Mouse (Mus musculus): ENCODE data around the gene Ptpre.
"Not testable (repeated sequence)": the region's sequence is repeated elsewhere in the genome, so short reads cannot be mapped to it uniquely, and the experiment has no call there.

Ptpre gene

GRCm38 (mm10) chr7:135680334-135680733, 143.1 kb downstream of the Ptpre start:
- no peak for DNase-seq (ENCODE audit: extremely low read depth, low read depth, low spot score)

GRCm38 (mm10) chr7:135684098-135684497, 146.8 kb downstream of the Ptpre start:
- not testable (repeated sequence) for DNase-seq (ENCODE audit: extremely low read depth, low read depth, low spot score)

- DNase-seq (ENCODE audit: extremely low read depth, low read depth, low spot score) = no peak
These were observed 147.7 kb downstream of the Ptpre start for GRCm38 (mm10) chr7:135684938-135685337.

GRCm38 (mm10) chr7:135689396-135689795, 152.1 kb downstream of the Ptpre start:
- DNase-seq (ENCODE audit: extremely low read depth, low read depth, low spot score) = no peak

DNA sequence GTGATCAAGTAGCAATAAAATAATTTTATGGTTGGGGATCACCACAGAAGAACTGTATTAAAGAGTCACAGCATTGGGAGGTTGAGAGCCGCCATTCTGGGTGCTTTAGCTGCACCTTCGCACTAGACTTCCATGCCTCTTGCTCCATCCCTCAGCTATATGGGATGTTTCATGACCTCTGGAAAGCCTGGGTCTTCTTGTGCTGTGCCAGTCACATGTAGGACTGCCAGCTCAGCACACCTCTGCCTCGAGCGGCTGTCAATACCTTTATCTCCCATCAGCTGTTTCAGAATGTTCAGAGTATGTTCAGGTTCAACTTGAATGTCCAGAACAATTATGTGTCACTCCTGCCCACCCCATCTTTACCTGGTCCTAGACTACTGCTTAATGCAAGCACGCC, 154.7 kb downstream of the Ptpre start:
- DNase-seq (ENCODE audit: extremely low read depth, low read depth, low spot score) = no peak

DNA sequence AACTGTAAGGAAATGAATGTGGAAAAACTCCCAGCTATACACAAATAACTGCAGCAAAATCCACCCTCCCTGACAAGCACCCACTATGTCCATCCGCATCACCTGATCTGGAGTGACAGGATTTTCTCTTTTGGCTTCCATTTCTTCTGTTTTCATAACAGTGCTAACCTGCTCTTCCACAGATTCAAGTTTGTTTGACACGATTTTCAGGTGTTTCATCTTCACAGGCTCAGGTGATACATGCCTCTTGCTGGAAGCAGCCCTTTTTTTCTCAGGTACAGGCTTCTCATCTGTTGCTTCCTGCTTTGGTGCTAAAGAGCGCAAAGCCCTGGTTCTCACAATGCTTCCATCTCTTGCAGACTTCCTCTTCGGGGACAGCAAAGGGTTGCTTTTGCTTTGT, 156.8 kb downstream of the Ptpre start:
- DNase-seq (ENCODE audit: extremely low read depth, low read depth, low spot score) = no peak

- DNase-seq (ENCODE audit: extremely low read depth, low read depth, low spot score) = no peak
These were observed 157.5 kb downstream of the Ptpre start for GRCm38 (mm10) chr7:135694796-135695195.

GRCm38 (mm10) chr7:135696127-135696526, 158.8 kb downstream of the Ptpre start:
- no peak for DNase-seq (ENCODE audit: extremely low read depth, low read depth, low spot score)

DNA sequence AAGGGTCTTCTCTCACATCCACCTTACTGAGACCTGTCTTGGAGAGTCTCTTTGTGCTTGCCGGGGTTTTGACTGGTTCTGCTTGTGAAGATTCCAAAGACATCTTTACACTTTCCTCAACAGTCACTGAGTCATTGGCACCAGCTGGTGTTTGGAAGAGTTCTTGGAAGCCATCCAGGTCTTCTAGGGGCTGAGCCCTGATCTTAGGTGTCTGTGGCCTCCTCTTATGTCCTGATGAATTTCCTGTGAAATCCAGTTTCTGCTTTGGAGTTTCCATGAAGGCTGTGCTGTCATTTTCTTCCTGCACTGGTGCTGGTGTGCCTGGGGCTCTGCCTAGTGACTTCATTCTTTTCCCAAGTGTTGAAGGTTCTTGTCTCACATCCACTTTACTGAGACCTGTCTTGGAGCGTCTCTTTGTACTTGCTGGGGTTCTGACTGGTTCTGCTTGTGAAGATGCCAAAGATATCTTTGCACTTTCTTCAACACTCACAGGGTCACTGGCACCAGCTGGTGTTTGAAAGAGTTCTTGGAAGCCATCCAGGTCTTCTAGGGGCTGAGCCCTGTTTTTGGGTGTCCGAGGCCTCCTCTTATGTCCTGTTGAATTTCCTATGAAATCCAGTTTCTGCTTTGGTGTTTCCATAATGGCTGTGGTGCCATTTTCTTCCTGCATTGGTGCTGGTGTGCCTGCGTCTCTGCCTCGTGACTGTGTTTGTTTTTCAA, 159.9 kb downstream of the Ptpre start:
- DNase-seq (ENCODE audit: extremely low read depth, low read depth, low spot score) = not testable (repeated sequence)

DNA sequence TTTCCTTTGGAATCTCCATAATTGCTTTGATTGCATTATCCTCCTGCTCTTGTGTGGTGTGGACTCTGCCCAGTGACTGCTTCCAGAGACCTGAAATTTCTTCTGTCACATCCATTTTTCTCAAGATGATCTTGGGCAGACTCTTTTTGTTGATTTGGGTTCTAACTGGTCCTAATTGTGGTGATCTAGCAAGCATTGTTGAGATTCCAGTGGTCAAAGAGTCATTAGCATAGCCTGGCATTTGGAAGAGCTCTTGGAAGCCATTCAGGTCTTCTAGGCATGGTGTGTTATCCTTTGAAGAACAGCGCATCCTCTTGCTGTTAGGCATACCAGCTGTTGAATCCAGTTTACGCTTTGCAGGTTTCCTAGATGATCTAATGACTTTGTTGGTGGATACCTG, 161.1 kb downstream of the Ptpre start:
- DNase-seq (ENCODE audit: extremely low read depth, low read depth, low spot score) = no peak

GRCm38 (mm10) chr7:135699351-135699750, 162.1 kb downstream of the Ptpre start:
- not testable (repeated sequence) for DNase-seq (ENCODE audit: extremely low read depth, low read depth, low spot score)

- DNase-seq (ENCODE audit: extremely low read depth, low read depth, low spot score) = no peak
These were observed 166.4 kb downstream of the Ptpre start for GRCm38 (mm10) chr7:135703600-135704148.

DNA sequence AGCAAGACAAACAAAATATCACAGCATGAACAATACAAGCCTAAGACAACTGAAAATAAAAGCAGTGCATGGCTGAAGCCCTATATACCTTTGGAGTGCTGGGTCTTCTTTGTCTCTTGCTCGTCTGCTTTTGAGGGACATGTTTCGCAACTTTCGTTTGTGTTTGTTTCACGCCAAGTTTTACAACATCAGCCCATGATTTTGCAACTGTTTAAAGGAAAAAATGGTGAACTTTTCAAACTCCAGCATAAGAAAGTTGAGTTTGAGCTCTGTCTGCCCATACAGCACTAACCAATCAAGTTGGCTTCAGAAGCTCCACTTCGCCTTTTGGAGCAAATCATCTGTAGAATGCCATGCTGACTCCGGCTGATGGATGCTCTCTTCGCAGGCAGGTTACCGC, 167.0 kb downstream of the Ptpre start:
- no peak for DNase-seq (ENCODE audit: extremely low read depth, low read depth, low spot score)

- no peak for DNase-seq (ENCODE audit: extremely low read depth, low read depth, low spot score)
These were observed 167.8 kb downstream of the Ptpre start for GRCm38 (mm10) chr7:135705083-135705482.

DNA sequence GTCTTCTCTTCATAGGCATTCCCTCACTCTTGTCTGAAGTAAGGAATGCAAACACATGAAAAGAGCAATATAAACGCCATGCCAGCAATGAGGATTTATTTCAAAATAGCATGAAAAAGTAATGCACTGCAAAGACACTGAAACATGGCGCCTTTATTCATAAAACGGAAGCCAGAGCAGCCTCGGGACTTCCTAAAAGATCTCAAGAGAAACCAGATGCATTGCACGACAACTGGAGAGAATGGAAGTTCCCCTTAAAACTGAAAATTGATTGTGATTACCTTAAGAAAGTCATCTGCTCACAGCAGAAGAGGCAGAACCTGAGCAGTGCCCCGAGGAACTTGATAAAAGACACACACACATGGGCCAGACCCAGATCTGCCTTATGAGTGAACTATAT, 168.5 kb downstream of the Ptpre start:
- no peak for DNase-seq (ENCODE audit: extremely low read depth, low read depth, low spot score)

DNA sequence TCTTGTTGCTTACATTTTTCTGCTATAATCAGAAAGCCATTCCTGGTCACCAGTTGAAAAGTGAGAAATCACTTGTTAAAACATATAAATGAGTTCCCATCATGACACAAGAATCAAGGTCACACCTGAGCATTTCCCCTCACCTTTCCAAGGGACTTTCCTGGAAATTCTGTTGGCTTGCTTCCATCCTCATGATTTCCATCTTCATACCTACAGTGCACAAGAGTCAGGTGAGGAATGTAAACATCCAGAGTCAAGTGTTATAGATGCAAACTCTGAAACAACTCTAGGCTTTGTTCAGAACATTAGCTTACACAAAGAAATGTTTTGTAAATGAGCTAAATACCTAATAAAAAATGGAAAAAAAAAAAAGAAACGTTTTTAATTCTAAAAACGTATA, 173.4 kb downstream of the Ptpre start:
- no peak for DNase-seq (ENCODE audit: extremely low read depth, low read depth, low spot score)

DNA sequence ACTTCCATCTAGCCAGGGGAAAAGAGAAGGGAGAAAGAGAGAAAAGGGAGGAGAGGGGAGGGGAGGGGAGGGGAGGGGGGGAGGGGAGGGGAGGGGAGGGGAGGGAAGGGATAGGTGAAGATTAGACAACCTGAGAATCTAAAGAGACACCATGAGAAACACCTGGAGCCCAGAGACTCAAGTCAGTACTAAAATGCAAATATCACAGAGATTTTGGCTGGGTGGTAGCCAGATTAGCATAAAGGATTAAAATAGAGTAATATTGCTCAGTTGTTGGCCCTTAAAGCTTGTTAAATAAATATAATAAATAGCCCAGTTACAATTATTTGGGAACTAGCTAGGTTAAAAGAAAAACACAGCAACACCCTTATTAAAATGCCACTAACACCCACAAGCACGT, 175.3 kb downstream of the Ptpre start:
- DNase-seq (ENCODE audit: extremely low read depth, low read depth, low spot score) = no peak

DNA sequence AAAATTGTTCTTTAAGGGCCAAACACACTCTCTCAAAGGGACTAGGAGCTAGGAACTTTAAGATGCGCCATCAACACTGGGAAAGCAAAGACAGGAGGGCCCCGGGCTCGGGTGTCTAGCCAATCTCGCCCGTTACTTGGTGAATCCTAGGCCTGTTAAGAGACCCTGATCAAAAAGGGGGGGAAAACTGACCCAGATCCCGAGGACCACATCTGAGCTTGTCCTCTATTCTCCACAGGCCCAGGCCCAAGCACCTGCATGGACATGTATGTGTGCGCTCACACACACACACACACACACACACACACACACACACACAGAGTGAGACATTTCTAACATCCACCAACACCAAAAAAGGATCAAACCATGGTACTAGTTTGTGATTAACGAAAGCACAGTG, 176.0 kb downstream of the Ptpre start:
- no peak for DNase-seq (ENCODE audit: extremely low read depth, low read depth, low spot score)

DNA sequence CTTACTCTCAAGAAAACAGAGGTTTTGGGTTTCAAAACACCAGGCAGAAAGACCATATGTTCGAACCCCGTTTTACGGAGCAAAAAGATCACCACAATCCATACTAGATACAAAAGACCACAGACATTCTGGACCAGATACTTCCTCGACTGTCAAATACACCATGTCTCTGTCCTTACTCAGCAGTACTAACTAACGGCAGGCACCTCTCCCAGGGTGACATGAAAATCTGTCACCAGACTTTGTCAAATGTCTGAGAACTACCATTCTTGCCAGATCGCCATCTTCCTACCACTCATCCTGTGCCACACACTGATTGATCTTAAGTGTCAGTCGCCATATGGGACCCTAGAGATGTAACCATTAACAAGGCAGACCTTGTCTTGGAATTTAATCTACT, 177.9 kb downstream of the Ptpre start:
- DNase-seq (ENCODE audit: extremely low read depth, low read depth, low spot score) = no peak

GRCm38 (mm10) chr7:135715642-135716444, 178.6 kb downstream of the Ptpre start, which contains the start of gene Mki67:
TSS of gene Mki67 (minus strand) at chr7:135716361.
- DNase-seq (ENCODE audit: extremely low read depth, low read depth, low spot score) = no peak

DNA sequence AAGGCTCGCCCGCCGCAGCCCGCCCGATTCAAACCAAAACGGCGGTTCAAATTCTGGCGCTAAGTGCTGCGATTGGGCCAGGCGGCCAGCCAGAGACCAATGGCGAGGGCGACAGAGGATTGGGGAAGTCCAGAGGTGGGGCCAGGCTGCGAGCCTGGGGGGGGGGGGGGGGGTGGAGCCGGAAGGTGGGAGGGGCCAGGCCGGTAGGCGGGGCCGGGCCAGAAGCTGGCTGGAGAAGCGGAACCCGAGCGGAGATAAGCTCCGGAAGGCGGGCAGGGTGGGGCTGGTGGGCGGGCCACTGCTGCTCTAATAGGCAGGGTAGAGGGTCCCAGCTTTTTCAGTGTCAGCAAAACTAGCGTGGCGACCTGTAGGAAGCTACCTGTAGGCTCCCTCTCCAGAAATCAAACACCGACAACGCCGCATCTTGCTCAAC, 179.2 kb downstream of the Ptpre start:
- DNase-seq (ENCODE audit: extremely low read depth, low read depth, low spot score) = no peak

GRCm38 (mm10) chr7:135716968-135717557, 179.8 kb downstream of the Ptpre start:
- DNase-seq (ENCODE audit: extremely low read depth, low read depth, low spot score) = no peak

All from fat pad, adult 2 months (tissue).